Mouse (Mus musculus) hindbrain, embryonic 13.5 days (tissue): ENCODE measurements around the gene Jpt2. TPM values are rescaled to one million over a fixed set of nuclear protein-coding genes. Genes with fewer than 3 reads are reported as not detected.
"Not testable (repeated sequence)": the region's sequence is repeated elsewhere in the genome, so short reads cannot be mapped to it uniquely, and the experiment has no call there.

Experiments used
- ATAC-seq: fragments of 200-750 bp; cut with Nextera tagmentation; 2 replicates; pipeline ENCODE4 v1.8.0; 2017; ENCODE audit warnings: moderate TSS enrichment; ENCODE audit not compliant: low FRiP score
- H3K27ac ChIP-seq: fragments of 300-500 bp; sonication (generic); 2 replicates; pipeline ENCODE4 v1.5.1; 2015; ENCODE audit warnings: inconsistent platforms, mild to moderate bottlenecking, moderate library complexity
- H3K27me3 ChIP-seq: fragments of 300-500 bp; sonication (generic); 2 replicates; pipeline ENCODE4 v1.6.1; 2015; ENCODE audit warnings: mild to moderate bottlenecking, inconsistent platforms
- H3K36me3 ChIP-seq: fragments of 300-500 bp; sonication (generic); 2 replicates; pipeline ENCODE4 v1.6.1; 2015; ENCODE audit warnings: mild to moderate bottlenecking, inconsistent platforms
- H3K4me1 ChIP-seq: fragments of 300-500 bp; sonication (generic); replicated peaks from 2 replicates; pipeline ENCODE4 v1.6.1; 2015; ENCODE audit warnings: inconsistent platforms
- H3K4me2 ChIP-seq: fragments of 300-500 bp; sonication (generic); 2 replicates; pipeline ENCODE4 v1.6.1; 2015; ENCODE audit warnings: inconsistent platforms, mild to moderate bottlenecking, moderate library complexity
- H3K4me3 ChIP-seq: fragments of 300-500 bp; sonication (generic); 2 replicates; pipeline ENCODE4 v1.5.1; 2015; ENCODE audit warnings: mild to moderate bottlenecking, inconsistent platforms
- H3K9ac ChIP-seq: fragments of 300-500 bp; sonication (generic); 2 replicates; pipeline ENCODE4 v1.6.1; 2015; ENCODE audit warnings: mild to moderate bottlenecking, inconsistent platforms
- H3K9me3 ChIP-seq: fragments of 300-500 bp; sonication (generic); 2 replicates; pipeline ENCODE4 v1.6.1; 2016; ENCODE audit warnings: inconsistent platforms
- WGBS: fragments of 180-500 bp; shearing (Covaris S2); methylation state at CpG from one replicate; pipeline ENCODE4 v1.1.7; 2015; 5-methylcytosine and 5-hydroxymethylcytosine counted together
- polyA plus RNA-seq: library from polyadenylated mRNA; unstranded; fragments of >200 nt; fragmentation: Nextera tagmentation; extraction: Ambion mirVana; gene quantifications from 2 replicates; pipeline ENCODE4 v1.2.1, GENCODE M21; 2015

Jpt2 gene
- polyA plus RNA-seq: 104 and 116 TPM in 2 replicates

DNA sequence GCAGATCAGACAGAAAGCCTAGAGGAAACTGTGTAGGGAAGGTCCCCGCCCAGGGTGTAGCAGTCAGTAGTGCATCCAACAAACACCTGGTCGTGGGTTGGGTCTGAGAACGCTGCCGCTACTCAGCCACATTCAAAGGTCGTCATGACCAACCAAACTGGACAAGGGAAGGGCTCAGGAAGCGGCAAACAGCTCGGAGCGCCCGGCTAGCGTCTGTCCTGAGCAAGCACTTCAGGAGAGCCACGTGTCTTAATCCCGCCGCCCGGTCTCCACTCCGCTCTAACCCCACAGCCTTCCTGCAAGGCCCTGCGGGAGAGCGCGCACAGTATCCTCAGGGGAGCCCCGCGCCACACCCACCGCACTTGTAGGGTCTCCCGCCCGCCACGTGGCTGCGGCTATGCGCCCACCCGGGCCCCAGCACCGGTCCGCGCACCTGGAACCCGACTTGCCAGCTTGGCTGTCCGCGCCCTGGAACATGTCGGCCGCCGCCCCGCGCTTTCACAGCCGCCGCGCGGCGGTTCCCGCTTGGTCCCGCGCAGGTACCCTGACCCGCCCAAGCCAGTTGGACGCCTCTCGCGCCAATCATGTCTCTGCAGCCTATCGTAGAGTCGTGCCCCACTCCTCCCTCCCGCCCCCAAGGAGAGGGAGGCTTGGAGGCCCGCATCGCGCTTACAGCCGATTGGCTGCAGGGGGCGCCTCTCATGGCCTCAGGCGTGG, at the start of gene Jpt2:
Gene Jpt2, minus strand, starts transcription at position 555 of the 717 bp plus-strand sequence.
- peak within 1 kb of the TSS; percentile 74 for H3K4me2 ChIP-seq
- WGBS: under 1% methylated on average over 58 of the region's 59 CpGs
- H3K9ac ChIP-seq: peak within 1 kb of the TSS; percentile 90
- peak within 1 kb of the TSS; percentile 92 for H3K27ac ChIP-seq
- H3K4me1 ChIP-seq: peaks cover 20% of the 10 kb centered on the region
- peak; percentile 100 for ATAC-seq
- peak within 1 kb of the TSS; percentile 88 for H3K4me3 ChIP-seq
- peaks cover 50% of the 10 kb centered on the region for H3K36me3 ChIP-seq
- H3K9me3 ChIP-seq: no peaks in the 10 kb centered on the region
- no peaks in the 10 kb centered on the region for H3K27me3 ChIP-seq

DNA sequence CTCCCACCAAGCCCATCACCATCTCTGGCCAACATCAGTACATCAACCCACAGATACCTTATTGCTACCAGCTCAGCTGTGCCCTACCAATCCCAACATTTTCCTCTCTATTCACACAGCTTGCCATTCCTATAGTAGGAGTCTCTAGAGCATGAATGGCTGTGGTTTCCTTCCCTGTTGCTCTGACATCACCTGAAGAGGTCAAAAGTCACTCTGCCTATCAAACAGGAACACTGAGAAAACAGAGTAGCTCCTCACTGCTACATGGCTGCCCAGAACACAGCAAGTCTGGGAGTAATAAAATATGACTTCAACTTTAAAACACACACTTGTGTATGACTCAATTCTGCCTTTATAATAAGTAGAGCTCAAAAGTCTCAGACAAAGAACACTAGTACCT, 47.0 kb upstream of the Jpt2 start:
- Histone ChIP-seq H3K36me3 (peaks cover 67% of the 10 kb centered on the region), H3K27me3 (no peaks in the 10 kb centered on the region), H3K9ac (no peak overlapping the region), H3K27ac (no peak overlapping the region), H3K4me3 (no peak overlapping the region), H3K4me2 (no peak overlapping the region), H3K9me3 (no peaks in the 10 kb centered on the region), H3K4me1 (peaks cover 13% of the 10 kb centered on the region)
- no peak for ATAC-seq

GRCm38 (mm10) chr17:25005102-25005501, 44.6 kb upstream of the Jpt2 start:
- Histone ChIP-seq H3K4me2 (no peak overlapping the region), H3K27me3 (no peaks in the 10 kb centered on the region), H3K27ac (no peak overlapping the region), H3K4me1 (no peaks in the 10 kb centered on the region), H3K9me3 (no peaks in the 10 kb centered on the region), H3K4me3 (no peak overlapping the region), H3K9ac (no peak overlapping the region), H3K36me3 (peaks cover 69% of the 10 kb centered on the region)
- ATAC-seq: no peak
- WGBS: 93% methylated on average over 3 of the region's 3 CpGs

GRCm38 (mm10) chr17:24994721-24995120, 34.2 kb upstream of the Jpt2 start:
- H3K9me3 ChIP-seq: no peaks in the 10 kb centered on the region
- no peak overlapping the region for H3K4me2 ChIP-seq
- no peak for ATAC-seq
- H3K4me1 ChIP-seq: no peaks in the 10 kb centered on the region
- H3K27me3 ChIP-seq: no peaks in the 10 kb centered on the region
- WGBS: 98% methylated on average over 6 of the region's 6 CpGs
- no peak overlapping the region for H3K9ac ChIP-seq
- no peak overlapping the region for H3K4me3 ChIP-seq
- H3K36me3 ChIP-seq: peaks cover 95% of the 10 kb centered on the region
- no peak overlapping the region for H3K27ac ChIP-seq

DNA sequence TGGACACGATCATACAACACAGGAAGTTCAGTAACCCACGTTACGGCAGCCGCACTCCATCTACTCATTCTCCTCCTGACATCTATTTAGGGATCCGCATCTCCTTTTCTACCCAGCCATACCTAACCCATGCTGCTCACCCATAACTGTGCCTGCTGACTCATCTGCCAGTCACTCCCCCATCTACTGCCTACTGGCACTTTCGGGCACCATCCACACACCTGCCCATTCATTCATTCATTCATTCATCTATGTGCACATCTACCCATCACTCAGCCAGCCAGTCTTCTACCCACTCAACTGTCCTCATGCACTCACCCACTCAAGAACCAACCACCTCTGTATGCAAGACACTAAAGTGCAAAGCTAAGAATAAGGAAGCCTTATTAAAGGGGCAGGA, 26.7 kb upstream of the Jpt2 start:
- no peak for ATAC-seq
- H3K9ac ChIP-seq: no peak overlapping the region
- peaks cover 90% of the 10 kb centered on the region for H3K36me3 ChIP-seq
- H3K9me3 ChIP-seq: no peaks in the 10 kb centered on the region
- WGBS: 97% methylated on average over 6 of the region's 6 CpGs
- H3K4me3 ChIP-seq: no peak overlapping the region
- no peaks in the 10 kb centered on the region for H3K27me3 ChIP-seq
- no peak overlapping the region for H3K4me2 ChIP-seq
- no peak overlapping the region for H3K27ac ChIP-seq
- no peaks in the 10 kb centered on the region for H3K4me1 ChIP-seq

DNA sequence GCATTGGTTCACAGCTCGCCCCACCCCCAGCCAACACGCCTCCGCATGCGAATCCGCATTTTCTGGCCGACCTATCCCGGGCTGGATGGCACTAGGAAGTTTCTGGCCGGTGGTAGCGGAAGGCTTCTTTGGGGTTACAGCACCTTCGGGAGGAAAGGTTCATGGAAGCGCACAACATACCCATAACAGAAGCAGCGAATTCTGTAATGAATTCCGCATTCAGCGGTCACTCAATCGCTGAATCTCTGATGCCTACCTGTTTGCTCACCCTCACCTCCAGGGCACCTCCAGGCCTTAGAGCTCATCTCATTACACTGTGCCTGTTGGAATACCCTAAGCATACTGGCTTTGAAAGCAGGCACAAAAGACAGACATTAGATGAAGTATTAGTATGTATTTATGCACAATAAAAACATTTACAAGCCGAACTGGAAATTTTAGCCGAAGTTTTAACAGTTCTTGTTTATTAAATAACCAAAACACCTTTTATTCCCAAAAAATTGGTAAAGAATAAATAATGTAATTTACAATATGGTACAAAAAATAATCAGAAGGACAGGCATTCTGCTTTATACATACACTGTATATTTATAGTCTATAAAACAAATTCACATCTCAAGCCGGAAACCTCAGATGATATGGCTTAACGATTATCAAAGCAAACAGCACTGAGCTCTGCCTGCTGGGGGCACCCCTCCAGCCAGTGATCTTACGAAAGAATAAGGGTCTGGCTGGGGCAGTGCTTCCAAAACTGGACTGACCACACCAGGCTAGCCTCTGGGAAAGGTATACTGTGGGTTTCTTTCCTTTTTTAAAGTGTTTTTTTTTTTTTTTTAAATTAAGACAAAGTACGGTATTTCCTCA, 595 bp upstream of the Jpt2 start:
- peak overlapping the region; percentile 74 for H3K4me2 ChIP-seq
- H3K27me3 ChIP-seq: no peaks in the 10 kb centered on the region
- H3K9ac ChIP-seq: peak overlapping the region; percentile 49
- no peaks in the 10 kb centered on the region for H3K9me3 ChIP-seq
- 15% methylated on average over 21 of the region's 21 CpGs for WGBS
- ATAC-seq: peak; percentile 58
- H3K4me1 ChIP-seq: peaks cover 20% of the 10 kb centered on the region
- H3K27ac ChIP-seq: peak overlapping the region; percentile 52; the same call in 1 of the 2 replicates
- H3K4me3 ChIP-seq: peak overlapping the region; percentile 88
- H3K36me3 ChIP-seq: peaks cover 50% of the 10 kb centered on the region

- peaks cover 47% of the 10 kb centered on the region for H3K36me3 ChIP-seq
- H3K4me1 ChIP-seq: peaks cover 20% of the 10 kb centered on the region
- peak overlapping the region; percentile 90 for H3K9ac ChIP-seq
- no peak for ATAC-seq
- H3K4me3 ChIP-seq: peak overlapping the region; percentile 88
- H3K27me3 ChIP-seq: no peaks in the 10 kb centered on the region
- peak overlapping the region; percentile 74 for H3K4me2 ChIP-seq
- no peaks in the 10 kb centered on the region for H3K9me3 ChIP-seq
- peak overlapping the region; percentile 92; the same call in 1 of the 2 replicates for H3K27ac ChIP-seq
- 38% methylated on average over 8 of the region's 8 CpGs for whole genome bisulfite sequencing
Observed at GRCm38 (mm10) chr17:24959371-24959770, 1.1 kb downstream of the Jpt2 start.

DNA sequence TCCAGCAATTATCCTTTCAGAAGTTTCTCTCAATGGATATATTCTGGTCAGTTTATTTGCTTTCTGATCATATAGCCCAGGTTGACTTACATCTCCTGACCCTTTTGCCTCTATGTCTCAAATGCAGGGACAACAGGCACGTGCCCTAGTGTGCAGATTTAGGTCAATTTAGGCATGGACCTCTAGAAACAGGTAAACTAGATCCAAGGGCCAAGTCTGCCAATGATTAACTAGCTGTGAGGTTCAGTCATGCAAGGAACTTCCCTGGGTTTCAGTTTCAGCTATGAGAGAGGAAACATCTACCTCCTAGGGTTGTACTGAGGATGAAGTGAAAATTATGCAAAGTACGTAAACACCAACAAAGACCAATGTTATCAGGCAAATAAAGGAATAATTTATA, 7.2 kb downstream of the Jpt2 start:
- Histone ChIP-seq H3K4me1 (no peaks in the 10 kb centered on the region), H3K4me2 (no peak overlapping the region), H3K27me3 (no peaks in the 10 kb centered on the region), H3K36me3 (peaks cover 79% of the 10 kb centered on the region), H3K27ac (no peak overlapping the region), H3K9me3 (no peaks in the 10 kb centered on the region), H3K4me3 (no peak overlapping the region), H3K9ac (no peak overlapping the region)
- ATAC-seq: no peak
- WGBS: 97% methylated on average over 2 of the region's 2 CpGs

DNA sequence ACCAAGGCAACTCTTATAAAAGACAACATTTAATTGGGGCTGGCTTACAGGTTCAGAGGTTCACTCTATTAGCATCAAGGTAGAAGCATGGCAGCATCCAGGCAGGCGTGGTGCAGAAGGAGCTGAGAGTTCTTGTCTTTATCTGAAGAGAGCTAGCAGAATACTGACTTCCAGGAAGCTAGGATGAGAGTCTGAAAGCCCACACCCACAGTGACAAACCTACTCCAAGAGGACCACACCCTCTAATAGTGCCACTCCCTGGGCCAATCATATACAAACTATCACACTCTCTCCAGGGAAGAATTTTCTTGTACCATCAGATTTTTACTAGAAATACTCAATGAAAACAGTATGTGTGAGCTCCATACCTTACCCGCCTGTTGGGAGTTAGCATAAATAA, 9.8 kb downstream of the Jpt2 start:
- H3K9me3 ChIP-seq: no peaks in the 10 kb centered on the region
- 90% methylated on average over 2 of the region's 2 CpGs for WGBS
- H3K4me2 ChIP-seq: no peak overlapping the region
- H3K27ac ChIP-seq: no peak overlapping the region
- ATAC-seq: no peak
- H3K9ac ChIP-seq: no peak overlapping the region
- no peak overlapping the region for H3K4me3 ChIP-seq
- H3K27me3 ChIP-seq: no peaks in the 10 kb centered on the region
- H3K4me1 ChIP-seq: no peaks in the 10 kb centered on the region
- H3K36me3 ChIP-seq: peaks cover 94% of the 10 kb centered on the region

- Histone ChIP-seq H3K36me3 (peaks cover 99% of the 10 kb centered on the region), H3K9ac (no peak overlapping the region), H3K27ac (no peak overlapping the region), H3K4me2 (no peak overlapping the region), H3K9me3 (no peaks in the 10 kb centered on the region), H3K27me3 (no peaks in the 10 kb centered on the region), H3K4me3 (no peak overlapping the region), H3K4me1 (no peaks in the 10 kb centered on the region)
- ATAC-seq: no peak
- 96% methylated on average over 5 of the region's 5 CpGs for WGBS
Observed at GRCm38 (mm10) chr17:24948204-24948603, 12.3 kb downstream of the Jpt2 start.

- not testable (repeated sequence) for H3K4me1 ChIP-seq, H3K9me3 ChIP-seq, H3K4me3 ChIP-seq, H3K4me2 ChIP-seq, H3K27me3 ChIP-seq, H3K9ac ChIP-seq, H3K27ac ChIP-seq, ATAC-seq
- WGBS: 83% methylated on average over 1 of the region's 1 CpGs
- peaks cover 58% of the 10 kb centered on the region for H3K36me3 ChIP-seq
Observed at GRCm38 (mm10) chr17:24943589-24943988, 16.9 kb downstream of the Jpt2 start.

GRCm38 (mm10) chr17:24943036-24943435, 17.5 kb downstream of the Jpt2 start:
- H3K36me3 ChIP-seq: peaks cover 52% of the 10 kb centered on the region

More at GRCm38 (mm10) chr17:24943036-24943435, 17.5 kb downstream of the Jpt2 start:
- no peak overlapping the region for H3K4me2 ChIP-seq
- no peaks in the 10 kb centered on the region for H3K9me3 ChIP-seq
- H3K27ac ChIP-seq: no peak overlapping the region; the same call in 1 of the 2 replicates
- no peaks in the 10 kb centered on the region for H3K4me1 ChIP-seq
- no peak overlapping the region for H3K4me3 ChIP-seq
- H3K27me3 ChIP-seq: no peaks in the 10 kb centered on the region
- no peak overlapping the region for H3K9ac ChIP-seq
- no peak for ATAC-seq
- 90% methylated on average over 7 of the region's 7 CpGs for WGBS
